Mouse (Mus musculus): ENCODE data around the gene Miox. TPM values are rescaled to one million over a fixed set of nuclear protein-coding genes. Genes with fewer than 3 reads are reported as not detected.
A peak's percentile ranks its signal among the peaks of the same experiment; 100 is the strongest.

The Miox gene
- total and polyA plus RNA-seq, 3 experiments: not detected

DNA sequence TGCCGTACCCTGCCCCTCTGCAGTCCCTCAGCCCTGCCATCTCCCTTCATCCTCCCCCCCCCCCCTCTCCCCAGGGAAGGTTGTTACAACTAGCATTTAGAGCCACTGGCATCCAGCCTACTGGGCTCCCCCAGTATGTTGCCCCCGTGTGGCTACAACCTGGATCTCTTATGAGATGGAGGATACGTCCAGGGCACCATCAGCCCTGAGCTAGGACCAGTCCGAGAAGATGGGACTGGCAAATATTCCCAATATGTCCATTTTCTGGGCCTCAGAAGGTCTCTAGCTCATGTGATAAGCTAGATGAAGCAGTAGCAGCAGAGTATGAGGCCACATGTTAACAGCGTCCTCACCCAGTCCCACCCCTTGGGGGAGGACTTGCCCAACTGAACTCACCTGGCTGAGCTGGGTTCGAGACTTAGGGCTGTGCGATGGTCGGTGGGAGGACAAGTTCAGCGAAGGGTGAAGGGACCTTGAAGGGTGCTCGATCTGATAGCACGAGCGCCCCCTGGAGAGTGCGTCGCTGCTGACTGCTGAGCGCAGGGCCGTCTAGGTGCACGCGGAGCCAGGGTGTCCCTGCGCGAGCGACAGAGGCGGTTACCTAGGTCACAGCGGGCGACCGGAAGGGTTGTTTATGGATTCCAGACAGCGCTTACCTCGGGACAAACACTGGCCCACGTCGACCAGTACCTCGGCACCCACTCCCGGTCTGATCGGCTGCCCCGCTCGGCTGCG is 39.0 kb downstream of the Miox start (continued):
- TF ChIP-seq MYC (IDR thresholded peaks at IDR 0.05; ENCODE audit: low read depth, low read length): no peak; the same call in 1 of the 2 replicates

- no peaks in the 10 kb centered on the region for H3K27me3 ChIP-seq (ENCODE audit: control insufficient read depth in 1 of 2, insufficient read depth in 2 of 2, low read length in 2 of 2)
- H3K79me2 ChIP-seq (ENCODE audit: control insufficient read depth, insufficient read depth, low read length, poor library complexity): peaks cover 20% of the 10 kb centered on the region
- peak within 1 kb of the TSS; percentile 90 for H3K9ac ChIP-seq (ENCODE audit: control insufficient read depth, low read depth, low read length, poor library complexity, severe bottlenecking)
- peak within 1 kb of the TSS; percentile 80 for H3K27ac ChIP-seq (ENCODE audit: control insufficient read depth, low read depth, low read length)
- peak; percentile 93 for DNase-seq (ENCODE audit: low read depth, low spot score)
- no peaks in the 10 kb centered on the region for H3K9me3 ChIP-seq (replicated peaks; ENCODE audit: insufficient read depth, low read length)
- peak within 1 kb of the TSS; percentile 63 to 76 for H3K4me3 ChIP-seq (ENCODE audit: control insufficient read depth in 1 of 2, insufficient read depth in 1 of 2, low read depth in 2 of 2, low read length in 2 of 2)
- H3K4me1 ChIP-seq (ENCODE audit: control insufficient read depth in 1 of 2, insufficient read depth in 2 of 2, low read length in 2 of 2): 0 out of 4 replicates have a peak, but pooled peaks cover 0 to 3% of the 10 kb centered on the region in 2 experiments
- H3K36me3 ChIP-seq (ENCODE audit: control insufficient read depth in 1 of 2, insufficient read depth in 2 of 2, low read length in 2 of 2): peaks cover 3 to 5% of the 10 kb centered on the region in 2 experiments; a peak in 3 of 4 replicates
- TF ChIP-seq POLR2AphosphoS2 (IDR thresholded peaks at IDR 0.05; ENCODE audit: low read length): no peak
- no peak for TF ChIP-seq CHD2 (IDR thresholded peaks at IDR 0.05; ENCODE audit: low read length)
- TF ChIP-seq ZMIZ1 (IDR thresholded peaks at IDR 0.05; ENCODE audit: low read depth, low read length): no peak
- no peak for TF ChIP-seq RCOR1 (IDR thresholded peaks at IDR 0.05; ENCODE audit: low read depth, low read length)
- no peak for TF ChIP-seq ZKSCAN1 (IDR thresholded peaks at IDR 0.05; ENCODE audit: low read depth, low read length)
- TF ChIP-seq ZC3H11A (IDR thresholded peaks at IDR 0.05; ENCODE audit: low read depth, low read length): peak; percentile 33; the same call in 1 of the 2 replicates
- TF ChIP-seq TAL1 (IDR thresholded peaks at IDR 0.05; ENCODE audit: low read length): no peak
- no peak for TF ChIP-seq NRF1 (IDR thresholded peaks at IDR 0.05; ENCODE audit: insufficient read depth, low read depth, low read length, poor library complexity, severe bottlenecking)
- TF ChIP-seq MEF2A (IDR thresholded peaks at IDR 0.05; ENCODE audit: extremely low read depth, insufficient replicate concordance, low read depth, low read length, poor library complexity, severe bottlenecking): no peak
- 0 out of 2 replicates have a peak, but pooled peaks have one; percentile 9 for TF ChIP-seq ZNF384 (IDR thresholded peaks at IDR 0.05; ENCODE audit: low read depth, low read length)
- no peak for TF ChIP-seq KAT2A (conservative IDR thresholded peaks at IDR 0.05; ENCODE audit: low read depth, low read length)
- TF ChIP-seq POLR2AphosphoS5 (IDR thresholded peaks at IDR 0.05; ENCODE audit: borderline replicate concordance, low read depth, low read length): peak; percentile 75; the same call in 1 of the 2 replicates
- TF ChIP-seq BHLHE40 (IDR thresholded peaks at IDR 0.05; ENCODE audit: borderline replicate concordance, low read depth, low read length): peak; percentile 95
- TF ChIP-seq MYB (IDR thresholded peaks at IDR 0.05; ENCODE audit: low read depth, low read length): no peak
- TF ChIP-seq UBTF (IDR thresholded peaks at IDR 0.05; ENCODE audit: borderline replicate concordance, insufficient read depth, low read depth, low read length): no peak
- peak; percentile 75 for TF ChIP-seq USF1 (IDR thresholded peaks at IDR 0.05; ENCODE audit: low read depth, low read length)
- TF ChIP-seq MXI1 (IDR thresholded peaks at IDR 0.05; ENCODE audit: low read depth, low read length): no peak; the same call in none of the 2 replicates
- no peak for TF ChIP-seq USF2 (IDR thresholded peaks at IDR 0.05; ENCODE audit: borderline replicate concordance in 1 of 2, insufficient read depth in 1 of 2, low read depth in 1 of 2, low read length in 2 of 2)
- TF ChIP-seq JUND (IDR thresholded peaks at IDR 0.05; ENCODE audit: low read depth, low read length): no peak
- TF ChIP-seq EP300 (IDR thresholded peaks at IDR 0.05; ENCODE audit: low read depth in 1 of 2, low read length in 2 of 2): 0 out of 4 replicates have a peak, but pooled peaks of 1 of the 2 experiments have one; percentile 10
- no peak for TF ChIP-seq MAFK (IDR thresholded peaks at IDR 0.05; ENCODE audit: borderline replicate concordance, low read depth, low read length)
- TF ChIP-seq MYC (IDR thresholded peaks at IDR 0.05; ENCODE audit: low read depth, low read length): peak; percentile 94
- peak; percentile 96 for TF ChIP-seq MAX (IDR thresholded peaks at IDR 0.05; ENCODE audit: low read length)
- TF ChIP-seq ETS1 (IDR thresholded peaks at IDR 0.05; ENCODE audit: low read depth, low read length): 0 out of 2 replicates have a peak, but pooled peaks have one; percentile 32
- TF ChIP-seq TCF12 (IDR thresholded peaks at IDR 0.05; ENCODE audit: low read depth, low read length): no peak
- TF ChIP-seq POLR2A (IDR thresholded peaks at IDR 0.05; ENCODE audit: control insufficient read depth in 1 of 2, insufficient read depth in 1 of 2, low read depth in 1 of 2, low read length in 2 of 2, poor library complexity in 1 of 2): peak; percentile 91
- TF ChIP-seq GATA1 (IDR thresholded peaks at IDR 0.05; ENCODE audit: low read depth, low read length): no peak
- TF ChIP-seq CTCF (IDR thresholded peaks at IDR 0.05 in 2 of 3, conservative IDR thresholded peaks at IDR 0.05 in 1 of 3; ENCODE audit: control insufficient read depth in 1 of 3, insufficient read depth in 1 of 3, low read depth in 2 of 3, low read length in 3 of 3, poor library complexity in 1 of 3, severe bottlenecking in 1 of 3): peak; percentile 76 to 96 (median 84)
- TF ChIP-seq SMC3 (IDR thresholded peaks at IDR 0.05; ENCODE audit: low read depth, low read length): peak; percentile 58
- peak; percentile 79; the same call in 1 of the 2 replicates for TF ChIP-seq MAZ (IDR thresholded peaks at IDR 0.05; ENCODE audit: low read depth, low read length)
- peak; percentile 71 for TF ChIP-seq HCFC1 (IDR thresholded peaks at IDR 0.05; ENCODE audit: low read depth, low read length)
- TF ChIP-seq RAD21 (IDR thresholded peaks at IDR 0.05; ENCODE audit: low read depth, low read length): peak; percentile 20
Observed at GRCm38 (mm10) chr15:89373762-89374248, 39.6 kb downstream of the Miox start, which contains the start of gene Sco2. Sco2 (minus strand) TSS chr15:89373846.

Measured in MEL (cell line).